Mouse (Mus musculus) ES-E14 (cell line): ENCODE measurements at regions not wholly inside any gene's neighbourhood (a gene's known extent, or its start where the extent isn't known, plus 50 kb on each side); places are given as distances from the start of the nearest gene placed in this dataset.

ENCODE experiments used
- DNase-seq: peaks from one replicate; pipeline ENCODE4 v3.0.0-alpha.2; 2013; ENCODE audit warnings: low read depth, low spot score
- H3K27ac ChIP-seq: 2 replicates; pipeline ENCODE4 v1.5.1; 2012; ENCODE audit warnings: low read depth, mild to moderate bottlenecking, low read length, moderate library complexity, mixed read lengths; ENCODE audit not compliant: poor library complexity, insufficient read depth, severe bottlenecking
- H3K36me3 ChIP-seq: 2 replicates; pipeline ENCODE4 v1.6.1; 2012; ENCODE audit warnings: mild to moderate bottlenecking, low read length, moderate library complexity, mixed read lengths; ENCODE audit not compliant: control insufficient read depth, poor library complexity, insufficient read depth, severe bottlenecking
- H3K4me1 ChIP-seq, 2 experiments: fragments of 150-350 bp in 1 of 2; sonication (generic) in 1 of 2; 2 replicates each; pipeline ENCODE4 v1.6.1; 2012; ENCODE audit warnings: low read length in 2 of 2, mild to moderate bottlenecking in 1 of 2, mixed read lengths in 1 of 2; ENCODE audit not compliant: control insufficient read depth in 2 of 2, insufficient read depth in 2 of 2, poor library complexity in 1 of 2
- H3K4me3 ChIP-seq, 2 experiments: fragments of 150-350 bp in 1 of 2; sonication (generic) in 1 of 2; 2 replicates each; pipeline ENCODE4 v1.5.1; 2012; ENCODE audit warnings: low read length in 2 of 2, low read depth in 1 of 2, mild to moderate bottlenecking in 1 of 2, mixed read lengths in 1 of 2; ENCODE audit not compliant: insufficient read depth in 1 of 2, poor library complexity in 1 of 2, severe bottlenecking in 1 of 2
- H3K9ac ChIP-seq: 2 replicates; pipeline ENCODE4 v1.6.1; 2012; ENCODE audit warnings: low read depth, mild to moderate bottlenecking, low read length, mixed read lengths; ENCODE audit not compliant: poor library complexity, insufficient read depth, severe bottlenecking
- H3K9me3 ChIP-seq: fragments of 150-350 bp; sonication (generic); 2 replicates; pipeline ENCODE4 v1.6.1; 2012; ENCODE audit warnings: low read depth, mild to moderate bottlenecking, low read length; ENCODE audit not compliant: control insufficient read depth, insufficient read depth
- CHD2 ChIP-seq: IDR thresholded peaks from 2 replicates; pipeline ENCODE4 v1.6.1; 2014; ENCODE audit warnings: mild to moderate bottlenecking, low read depth, low read length, inconsistent platforms
- HCFC1 ChIP-seq: IDR thresholded peaks from 2 replicates; pipeline ENCODE4 v1.6.1; 2012; ENCODE audit warnings: low read length, inconsistent platforms, borderline replicate concordance; ENCODE audit not compliant: insufficient read depth
- MAFK ChIP-seq: IDR thresholded peaks from 2 replicates; pipeline ENCODE4 v1.6.1; 2014; ENCODE audit warnings: mild to moderate bottlenecking, low read depth, low read length, inconsistent platforms; ENCODE audit not compliant: insufficient read depth
- ZC3H11A ChIP-seq: IDR thresholded peaks from 2 replicates; pipeline ENCODE4 v1.6.1; 2012; ENCODE audit warnings: low read depth, mild to moderate bottlenecking, inconsistent platforms, low read length, borderline replicate concordance
- ZNF384 ChIP-seq: IDR thresholded peaks from 2 replicates; pipeline ENCODE4 v1.6.1; 2012; ENCODE audit warnings: low read depth, low read length, inconsistent platforms
- in situ Hi-C, 2 experiments: fragments of 600-800 bp; cut with MboI; formaldehyde crosslinking; loops; one replicate each; pipeline ENCODE4 v1.15.1; 2025; ENCODE audit warnings: low sequenced_read_pairs in 2 of 2, inconsistent platforms in 1 of 2; ENCODE audit not compliant: unreplicated experiment in 2 of 2

- H3K9me3 ChIP-seq = no peaks in the 10 kb centered on the region
- no peak overlapping the region for H3K4me3 ChIP-seq
- no peak overlapping the region for H3K27ac ChIP-seq
- H3K4me1 ChIP-seq = peaks cover 0 to 4% of the 10 kb centered on the region in 2 experiments; a peak in 1 of 4 replicates
- in situ Hi-C loops = no loop called here
- TF ChIP-seq MAFK (no peak), HCFC1 (no peak), ZNF384 (no peak)
- H3K9ac ChIP-seq = no peak overlapping the region
- H3K36me3 ChIP-seq = no peaks in the 10 kb centered on the region
- no peak for DNase-seq
Observed at GRCm38 (mm10) chr12:118540336-118540735, 239.1 kb upstream of the Sp4 start.

- no peaks in the 10 kb centered on the region for H3K36me3 ChIP-seq
- no peak overlapping the region for H3K9ac ChIP-seq
- no peak overlapping the region for H3K27ac ChIP-seq
- no peaks in the 10 kb centered on the region for H3K9me3 ChIP-seq
- H3K4me3 ChIP-seq = no peak overlapping the region
- no peak for DNase-seq
- TF ChIP-seq ZNF384 (no peak), ZC3H11A (no peak), CHD2 (no peak), HCFC1 (no peak), MAFK (no peak)
- no peaks in the 10 kb centered on the region; a peak in 1 of 4 replicates for H3K4me1 ChIP-seq
- in situ Hi-C loops = no loop called here
Observed at GRCm38 (mm10) chr12:118530514-118530913, 229.3 kb upstream of the Sp4 start.

GRCm38 (mm10) chr12:118529428-118530361 lies 228.5 kb upstream of the Sp4 start:
- DNase-seq = no peak
- in situ Hi-C loops = loop anchor here in 1 of 2 experiments (10.0 kb wide), 1 partner anchor 305 kb away; no protein-coding TSS in a partner anchor
- no peaks in the 10 kb centered on the region for H3K9me3 ChIP-seq
- H3K36me3 ChIP-seq = no peaks in the 10 kb centered on the region
- no peak overlapping the region for H3K9ac ChIP-seq
- H3K27ac ChIP-seq = no peak overlapping the region
- H3K4me1 ChIP-seq = no peaks in the 10 kb centered on the region; a peak in 1 of 4 replicates
- TF ChIP-seq MAFK = no peak
- no peak for TF ChIP-seq CHD2
- no peak for TF ChIP-seq HCFC1
- no peak for TF ChIP-seq ZNF384
- no peak overlapping the region; a peak in 1 of 4 replicates for H3K4me3 ChIP-seq

GRCm38 (mm10) chr12:118521770-118522169 lies 220.5 kb upstream of the Sp4 start:
- no peak overlapping the region for H3K9ac ChIP-seq
- H3K27ac ChIP-seq = no peak overlapping the region
- peaks cover 9 to 14% of the 10 kb centered on the region in 2 experiments for H3K4me1 ChIP-seq
- H3K4me3 ChIP-seq = no peak overlapping the region
- in situ Hi-C loops = loop anchor here in 1 of 2 experiments (10.0 kb wide), 1 partner anchor 313 kb away; no protein-coding TSS in a partner anchor
- DNase-seq = no peak
- H3K9me3 ChIP-seq = no peaks in the 10 kb centered on the region
- TF ChIP-seq ZNF384 = no peak
- no peak for TF ChIP-seq ZC3H11A
- TF ChIP-seq MAFK = no peak
- no peak for TF ChIP-seq HCFC1
- no peak for TF ChIP-seq CHD2
- no peaks in the 10 kb centered on the region for H3K36me3 ChIP-seq
